Mouse (Mus musculus): ENCODE measurements around the gene Sv2c.

Sv2c gene

GRCm38 (mm10) chr13:95941861-95942260, 190.5 kb downstream of the Sv2c start:
- DNase-seq = no peak

GRCm38 (mm10) chr13:95940811-95941210, 191.6 kb downstream of the Sv2c start:
- DNase-seq = no peak

- no peak for DNase-seq
Measured at GRCm38 (mm10) chr13:95924201-95924621, 208.2 kb downstream of the Sv2c start.

GRCm38 (mm10) chr13:95922626-95923025, 209.8 kb downstream of the Sv2c start:
- no peak for DNase-seq

GRCm38 (mm10) chr13:95918624-95919284, 213.6 kb downstream of the Sv2c start:
- DNase-seq = no peak

- no peak for DNase-seq
Measured at GRCm38 (mm10) chr13:95913046-95913406, 219.4 kb downstream of the Sv2c start.

GRCm38 (mm10) chr13:95912157-95913045, 220.0 kb downstream of the Sv2c start:
- DNase-seq = no peak

- peak in 1 of 2 experiments; percentile 6 for DNase-seq
Measured at GRCm38 (mm10) chr13:95910270-95910669, 222.1 kb downstream of the Sv2c start.

- no peak for DNase-seq
Measured at GRCm38 (mm10) chr13:95909244-95909643, 223.1 kb downstream of the Sv2c start.

All from kidney, postnatal 4 days (tissue).